Mouse (Mus musculus): ENCODE measurements around the gene Prkrip1.

Prkrip1 gene

GRCm38 (mm10) chr5:136198474-136199391, at the start of gene Prkrip1:
Gene Prkrip1 (minus strand): TSS chr5:136198963.
- DNase-seq (ENCODE audit: low spot score): peak; percentile 94

- DNase-seq (ENCODE audit: low spot score): no peak
Measured at GRCm38 (mm10) chr5:136248441-136248840, 49.7 kb upstream of the Prkrip1 start.

- DNase-seq (ENCODE audit: low spot score): no peak
Measured at GRCm38 (mm10) chr5:136246452-136246838, 47.7 kb upstream of the Prkrip1 start, which contains the start of gene Sh2b2. Gene Sh2b2 (minus strand): TSS chr5:136246556.

GRCm38 (mm10) chr5:136245541-136246451, 47.0 kb upstream of the Prkrip1 start:
- DNase-seq (ENCODE audit: low spot score): no peak

- peak; percentile 71 for DNase-seq (ENCODE audit: low spot score)
Measured at GRCm38 (mm10) chr5:136244762-136245540, 46.2 kb upstream of the Prkrip1 start.

GRCm38 (mm10) chr5:136243851-136244761, 45.3 kb upstream of the Prkrip1 start:
- no peak for DNase-seq (ENCODE audit: low spot score)

- DNase-seq (ENCODE audit: low spot score): no peak
Measured at GRCm38 (mm10) chr5:136241161-136241560, 42.4 kb upstream of the Prkrip1 start.

GRCm38 (mm10) chr5:136240381-136240780, 41.6 kb upstream of the Prkrip1 start:
- DNase-seq (ENCODE audit: low spot score): no peak

GRCm38 (mm10) chr5:136237607-136238006, 38.8 kb upstream of the Prkrip1 start:
- DNase-seq (ENCODE audit: low spot score): no peak

GRCm38 (mm10) chr5:136236611-136237010, 37.8 kb upstream of the Prkrip1 start:
- DNase-seq (ENCODE audit: low spot score): no peak

- no peak for DNase-seq (ENCODE audit: low spot score)
Measured at GRCm38 (mm10) chr5:136230348-136231035, 31.7 kb upstream of the Prkrip1 start.

GRCm38 (mm10) chr5:136226246-136226876, 27.6 kb upstream of the Prkrip1 start:
- DNase-seq (ENCODE audit: low spot score): no peak

GRCm38 (mm10) chr5:136218585-136218984, 19.8 kb upstream of the Prkrip1 start:
- DNase-seq (ENCODE audit: low spot score): no peak

GRCm38 (mm10) chr5:136217932-136218381, 19.2 kb upstream of the Prkrip1 start:
- no peak for DNase-seq (ENCODE audit: low spot score)

- DNase-seq (ENCODE audit: low spot score): no peak
Measured at GRCm38 (mm10) chr5:136217004-136217665, 18.4 kb upstream of the Prkrip1 start.

GRCm38 (mm10) chr5:136215958-136216357, 17.2 kb upstream of the Prkrip1 start:
- DNase-seq (ENCODE audit: low spot score): no peak

GRCm38 (mm10) chr5:136215211-136215610, 16.4 kb upstream of the Prkrip1 start:
- DNase-seq (ENCODE audit: low spot score): no peak

GRCm38 (mm10) chr5:136213716-136214115, 15.0 kb upstream of the Prkrip1 start:
- no peak for DNase-seq (ENCODE audit: low spot score)

GRCm38 (mm10) chr5:136212716-136213115, 14.0 kb upstream of the Prkrip1 start:
- no peak for DNase-seq (ENCODE audit: low spot score)

Data from ovary, postnatal 14 days (tissue).